Mouse (Mus musculus) kidney, embryonic 16.5 days (tissue): ENCODE measurements around the gene BC052040. TPM values are rescaled to one million over a fixed set of nuclear protein-coding genes. Genes with fewer than 3 reads are reported as not detected.
A peak's percentile ranks its signal among the peaks of the same experiment; 100 is the strongest.

Experiments used
- ATAC-seq: fragments of 200-750 bp; cut with Nextera tagmentation; 2 replicates; pipeline ENCODE4 v1.8.0; 2017; ENCODE audit warnings: moderate TSS enrichment; ENCODE audit not compliant: low FRiP score, low TSS enrichment
- H3K27ac ChIP-seq: fragments of 300-500 bp; sonication (generic); 2 replicates; pipeline ENCODE4 v1.5.1; 2014; ENCODE audit warnings: low read length
- H3K27me3 ChIP-seq: fragments of 300-500 bp; sonication (generic); 2 replicates; pipeline ENCODE4 v1.6.1; 2014; ENCODE audit warnings: low read length, control low read depth, mixed read lengths; ENCODE audit not compliant: insufficient read depth
- H3K36me3 ChIP-seq: fragments of 300-500 bp; sonication (generic); 2 replicates; pipeline ENCODE4 v1.6.1; 2014; ENCODE audit warnings: low read length, control low read depth, mixed read lengths; ENCODE audit not compliant: insufficient read depth
- H3K4me1 ChIP-seq: fragments of 300-500 bp; sonication (generic); 2 replicates; pipeline ENCODE4 v1.6.1; 2014; ENCODE audit warnings: low read length, control low read depth, mixed read lengths; ENCODE audit not compliant: insufficient read depth
- H3K4me2 ChIP-seq: fragments of 300-500 bp; sonication (generic); replicated peaks from 2 replicates; pipeline ENCODE4 v1.6.1; 2014; ENCODE audit warnings: low read depth, low read length
- H3K4me3 ChIP-seq: fragments of 300-500 bp; sonication (generic); 2 replicates; pipeline ENCODE4 v1.5.1; 2014; ENCODE audit warnings: mild to moderate bottlenecking, low read length
- H3K9ac ChIP-seq: fragments of 300-500 bp; sonication (generic); replicated peaks from 2 replicates; pipeline ENCODE4 v1.6.1; 2014; ENCODE audit warnings: low read length
- H3K9me3 ChIP-seq: fragments of 300-500 bp; sonication (generic); 2 replicates; pipeline ENCODE4 v1.6.1; 2016; ENCODE audit warnings: low read length, control low read depth
- WGBS: fragments of 180-500 bp; shearing (Covaris S2); extraction: QIAGEN DNeasy Blood & Tissue Kit; methylation state at CpG from one replicate; pipeline ENCODE4 v1.1.7; 2014; 5-methylcytosine and 5-hydroxymethylcytosine counted together
- polyA plus RNA-seq: library from polyadenylated mRNA; unstranded; fragments of >200 nt; fragmentation: Nextera tagmentation; extraction: Ambion mirVana; gene quantifications from 2 replicates; pipeline ENCODE4 v1.2.1, GENCODE M21; 2015

BC052040 gene
- polyA plus RNA-seq, 1 experiment from 2014 or later: 15.4 TPM

- peaks cover 15% of the 10 kb centered on the region; the same call in 1 of the 2 replicates for H3K36me3 ChIP-seq
Observed at GRCm38 (mm10) chr2:115725503-115725902, 144.0 kb downstream of the BC052040 start.

DNA sequence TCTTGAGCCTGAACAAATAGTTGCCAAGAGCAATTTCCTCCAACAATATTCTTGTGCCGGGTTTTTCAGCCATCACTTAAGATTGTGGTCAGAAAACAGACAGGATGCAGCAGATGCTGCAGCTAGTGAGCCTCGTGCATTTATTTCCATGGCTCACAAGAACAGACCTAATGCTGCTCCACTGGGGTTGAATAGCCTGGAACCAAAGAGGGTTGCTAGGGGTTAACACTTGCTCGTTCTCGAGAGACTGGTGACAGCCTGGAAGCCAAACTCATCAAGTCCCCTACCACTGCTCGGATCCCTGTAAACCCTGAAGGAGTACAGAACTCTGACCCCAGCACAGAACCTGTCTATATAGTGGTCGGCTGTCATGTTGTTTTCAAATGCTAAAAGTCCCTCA, 144.4 kb downstream of the BC052040 start:
- ATAC-seq: no peak
- WGBS: 43% methylated on average over 6 of the region's 6 CpGs
- Histone ChIP-seq H3K27me3 (no peaks in the 10 kb centered on the region), H3K4me1 (peaks cover 21% of the 10 kb centered on the region), H3K9ac (no peak overlapping the region), H3K4me3 (no peak overlapping the region), H3K27ac (no peak overlapping the region), H3K9me3 (peaks cover 4% of the 10 kb centered on the region; the same call in 1 of the 2 replicates), H3K4me2 (no peak overlapping the region), H3K36me3 (0 out of 2 replicates have a peak, but pooled peaks cover 10% of the 10 kb centered on the region)

More at GRCm38 (mm10) chr2:115725503-115725902, 144.0 kb downstream of the BC052040 start:
- Histone ChIP-seq H3K9ac (no peak overlapping the region), H3K27me3 (no peaks in the 10 kb centered on the region), H3K9me3 (peaks cover 8% of the 10 kb centered on the region), H3K27ac (no peak overlapping the region), H3K4me1 (peaks cover 21% of the 10 kb centered on the region), H3K4me2 (no peak overlapping the region), H3K4me3 (no peak overlapping the region)
- 63% methylated on average over 6 of the region's 6 CpGs for WGBS
- no peak for ATAC-seq

DNA sequence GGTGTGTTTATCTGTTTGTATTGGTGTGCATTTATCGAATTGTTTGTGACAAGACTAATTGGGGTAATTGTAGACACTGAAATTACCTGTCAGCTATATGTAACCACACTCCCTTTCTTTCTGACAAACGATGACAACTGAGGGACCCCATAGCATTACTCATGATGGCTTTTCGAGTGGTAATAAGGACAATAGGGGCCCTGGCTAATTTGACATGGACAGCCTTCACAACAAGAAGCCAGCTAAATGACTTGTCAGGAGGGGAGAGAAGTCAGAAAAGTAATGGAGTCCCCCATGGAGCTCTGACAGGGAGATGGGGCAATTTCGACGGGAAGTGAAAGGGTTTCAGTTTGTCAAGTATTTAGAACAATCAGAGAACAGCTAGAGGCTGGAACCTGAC, 145.3 kb downstream of the BC052040 start:
- no peaks in the 10 kb centered on the region for H3K27me3 ChIP-seq
- H3K9ac ChIP-seq: no peak overlapping the region
- no peak for ATAC-seq
- H3K27ac ChIP-seq: no peak overlapping the region
- H3K4me2 ChIP-seq: no peak overlapping the region
- no peak overlapping the region for H3K4me3 ChIP-seq
- no peaks in the 10 kb centered on the region for H3K9me3 ChIP-seq
- H3K4me1 ChIP-seq: peaks cover 19% of the 10 kb centered on the region
- 0 out of 2 replicates have a peak, but pooled peaks cover 7% of the 10 kb centered on the region for H3K36me3 ChIP-seq
- WGBS: 66% methylated on average over 5 of the region's 5 CpGs

GRCm38 (mm10) chr2:115728627-115729026, 147.1 kb downstream of the BC052040 start:
- WGBS: 90% methylated on average over 6 of the region's 6 CpGs

DNA sequence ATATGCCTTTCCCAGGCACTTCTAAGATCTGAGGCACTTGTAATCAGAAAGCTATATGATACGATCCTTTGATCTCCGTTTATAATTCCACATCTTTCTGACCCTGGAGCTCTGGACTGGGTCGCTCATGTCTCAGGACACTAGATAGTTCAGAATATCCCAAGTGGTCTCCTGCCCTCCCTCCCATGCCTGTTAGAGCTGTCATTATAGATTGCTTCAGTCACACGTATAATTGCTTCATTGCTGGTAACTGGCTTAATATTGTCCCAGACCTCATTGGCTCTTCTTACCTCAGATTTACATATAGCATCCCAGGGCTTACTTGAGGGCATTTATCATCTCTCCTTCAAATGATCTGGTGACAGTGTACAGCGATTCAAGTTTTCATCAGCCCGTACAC, 149.0 kb downstream of the BC052040 start:
- Histone ChIP-seq H3K27ac (no peak overlapping the region), H3K9me3 (no peaks in the 10 kb centered on the region), H3K36me3 (0 out of 2 replicates have a peak, but pooled peaks cover 9% of the 10 kb centered on the region), H3K4me1 (peaks cover 7% of the 10 kb centered on the region), H3K4me3 (no peak overlapping the region), H3K4me2 (no peak overlapping the region), H3K27me3 (no peaks in the 10 kb centered on the region), H3K9ac (no peak overlapping the region)
- no peak for ATAC-seq
- WGBS: 75% methylated on average over 6 of the region's 6 CpGs

More at GRCm38 (mm10) chr2:115728627-115729026, 147.1 kb downstream of the BC052040 start:
- H3K4me3 ChIP-seq: no peak overlapping the region
- H3K36me3 ChIP-seq: 0 out of 2 replicates have a peak, but pooled peaks cover 9% of the 10 kb centered on the region
- no peaks in the 10 kb centered on the region for H3K9me3 ChIP-seq
- no peak overlapping the region for H3K4me2 ChIP-seq
- no peak overlapping the region for H3K9ac ChIP-seq
- peaks cover 6% of the 10 kb centered on the region; the same call in 1 of the 2 replicates for H3K4me1 ChIP-seq
- no peak for ATAC-seq
- H3K27me3 ChIP-seq: no peaks in the 10 kb centered on the region
- no peak overlapping the region for H3K27ac ChIP-seq

- Histone ChIP-seq H3K4me1 (peaks cover 4% of the 10 kb centered on the region), H3K9ac (no peak overlapping the region), H3K27ac (no peak overlapping the region), H3K4me3 (no peak overlapping the region), H3K36me3 (0 out of 2 replicates have a peak, but pooled peaks cover 9% of the 10 kb centered on the region), H3K9me3 (no peaks in the 10 kb centered on the region), H3K27me3 (no peaks in the 10 kb centered on the region), H3K4me2 (no peak overlapping the region)
- WGBS: 58% methylated on average over 3 of the region's 3 CpGs
- ATAC-seq: no peak
Observed at GRCm38 (mm10) chr2:115731171-115731570, 149.7 kb downstream of the BC052040 start.

- ATAC-seq: no peak
- H3K4me1 ChIP-seq: peaks cover 8% of the 10 kb centered on the region
- no peak overlapping the region for H3K4me2 ChIP-seq
- no peak overlapping the region for H3K9ac ChIP-seq
- H3K27me3 ChIP-seq: no peaks in the 10 kb centered on the region
- no peaks in the 10 kb centered on the region for H3K9me3 ChIP-seq
- WGBS: 82% methylated on average over 4 of the region's 4 CpGs
- no peak overlapping the region for H3K27ac ChIP-seq
- no peak overlapping the region for H3K4me3 ChIP-seq
- H3K36me3 ChIP-seq: 0 out of 2 replicates have a peak, but pooled peaks cover 9% of the 10 kb centered on the region
Observed at GRCm38 (mm10) chr2:115732572-115732971, 151.1 kb downstream of the BC052040 start.

- no peak overlapping the region for H3K27ac ChIP-seq
- no peak overlapping the region for H3K4me3 ChIP-seq
- H3K4me1 ChIP-seq: peaks cover 13% of the 10 kb centered on the region
- no peak for ATAC-seq
- H3K9me3 ChIP-seq: no peaks in the 10 kb centered on the region
- no peak overlapping the region for H3K4me2 ChIP-seq
- H3K27me3 ChIP-seq: no peaks in the 10 kb centered on the region
- 0 out of 2 replicates have a peak, but pooled peaks cover 4% of the 10 kb centered on the region for H3K36me3 ChIP-seq
- WGBS: 56% methylated on average over 8 of the region's 8 CpGs
- H3K9ac ChIP-seq: no peak overlapping the region
Observed at GRCm38 (mm10) chr2:115733017-115733692, 151.6 kb downstream of the BC052040 start.

GRCm38 (mm10) chr2:115734850-115735249, 153.3 kb downstream of the BC052040 start:
- no peak overlapping the region for H3K4me3 ChIP-seq
- 64% methylated on average over 6 of the region's 6 CpGs for WGBS

GRCm38 (mm10) chr2:115736416-115736815, 154.9 kb downstream of the BC052040 start:
- Histone ChIP-seq H3K4me2 (no peak overlapping the region), H3K4me1 (peaks cover 17% of the 10 kb centered on the region), H3K36me3 (0 out of 2 replicates have a peak, but pooled peaks cover 3% of the 10 kb centered on the region), H3K27me3 (no peaks in the 10 kb centered on the region), H3K9me3 (no peaks in the 10 kb centered on the region), H3K4me3 (no peak overlapping the region), H3K27ac (no peak overlapping the region), H3K9ac (no peak overlapping the region)
- no peak for ATAC-seq
- 90% methylated on average over 3 of the region's 3 CpGs for WGBS

More at GRCm38 (mm10) chr2:115734850-115735249, 153.3 kb downstream of the BC052040 start:
- H3K9ac ChIP-seq: no peak overlapping the region
- H3K4me1 ChIP-seq: peaks cover 13% of the 10 kb centered on the region
- peak; percentile 33; the same call in 1 of the 2 replicates for ATAC-seq
- no peak overlapping the region for H3K4me2 ChIP-seq
- no peak overlapping the region for H3K27ac ChIP-seq
- H3K36me3 ChIP-seq: 0 out of 2 replicates have a peak, but pooled peaks cover 3% of the 10 kb centered on the region
- H3K27me3 ChIP-seq: no peaks in the 10 kb centered on the region
- no peaks in the 10 kb centered on the region for H3K9me3 ChIP-seq
